Mouse (Mus musculus) ES-E14 (cell line): ENCODE measurements around the gene Slc35b2.

Source experiments
- CHD2 ChIP-seq: IDR thresholded peaks from 2 replicates; pipeline ENCODE4 v1.6.1; 2014; ENCODE audit warnings: mild to moderate bottlenecking, low read depth, low read length, inconsistent platforms
- HCFC1 ChIP-seq: IDR thresholded peaks from 2 replicates; pipeline ENCODE4 v1.6.1; 2012; ENCODE audit warnings: low read length, inconsistent platforms, borderline replicate concordance; ENCODE audit not compliant: insufficient read depth
- ZC3H11A ChIP-seq: IDR thresholded peaks from 2 replicates; pipeline ENCODE4 v1.6.1; 2012; ENCODE audit warnings: low read depth, mild to moderate bottlenecking, inconsistent platforms, low read length, borderline replicate concordance
- ZNF384 ChIP-seq: IDR thresholded peaks from 2 replicates; pipeline ENCODE4 v1.6.1; 2012; ENCODE audit warnings: low read depth, low read length, inconsistent platforms

GRCm38 (mm10) chr17:45564531-45565084 is 934 bp downstream of the Slc35b2 start:
- TF ChIP-seq ZNF384 (no peak), CHD2 (no peak), HCFC1 (no peak), ZC3H11A (no peak)
